Mouse (Mus musculus) testis, adult 2 months (tissue): ENCODE data around the gene Ndufa4l2.

Experiments
- CTCF ChIP-seq: fragments of 200-500 bp; IDR thresholded peaks from 2 replicates; pipeline ENCODE4 v1.5.1; 2012; ENCODE audit warnings: low read depth, mild to moderate bottlenecking, inconsistent platforms, low read length, moderate library complexity; ENCODE audit not compliant: control insufficient read depth, insufficient read depth, insufficient replicate concordance
- POLR2A ChIP-seq: fragments of 200-500 bp; IDR thresholded peaks from 2 replicates; pipeline ENCODE4 v1.6.1; 2012; ENCODE audit warnings: low read depth, mild to moderate bottlenecking, inconsistent platforms, low read length, moderate library complexity; ENCODE audit not compliant: control insufficient read depth

GRCm38 (mm10) chr10:127514111-127514698 lies 562 bp upstream of the Ndufa4l2 start:
- no peak for TF ChIP-seq CTCF
- TF ChIP-seq POLR2A: no peak
